Mouse (Mus musculus): ENCODE results near the gene Hectd4. TPM values are rescaled to one million over a fixed set of nuclear protein-coding genes. Genes with fewer than 3 reads are reported as not detected.
"Not testable (repeated sequence)": the region's sequence is repeated elsewhere in the genome, so short reads cannot be mapped to it uniquely, and the experiment has no call there.

Gene Hectd4
- polyA plus RNA-seq, 1 experiment from 2014 or later: 35.2 TPM

DNA sequence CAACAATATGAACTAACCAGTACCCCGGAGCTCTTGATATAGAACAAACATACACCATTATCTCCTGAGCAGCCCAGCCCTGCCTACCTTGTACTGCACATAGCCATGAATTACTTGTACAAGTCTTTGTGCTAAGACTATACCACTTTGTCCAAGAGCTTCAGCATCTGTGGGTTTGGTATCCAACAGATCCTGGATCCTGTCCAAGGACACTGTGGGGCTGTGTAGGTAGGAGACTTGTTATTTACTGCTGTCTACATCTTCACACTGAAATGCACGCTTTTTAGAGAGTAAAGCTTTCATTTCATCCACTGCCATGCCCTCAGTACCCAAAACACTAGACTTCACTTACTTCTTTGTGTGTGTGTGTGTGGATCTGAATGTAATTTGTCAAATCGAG lies 4.8 kb downstream of the Hectd4 start:
- no peak overlapping the region for H3K4me2 ChIP-seq (ENCODE audit: low read depth, low read length)
- H3K36me3 ChIP-seq (ENCODE audit: control insufficient read depth, insufficient read depth, low read length): no peaks in the 10 kb centered on the region
- H3K27ac ChIP-seq (ENCODE audit: low read depth, low read length): no peak overlapping the region
- no peaks in the 10 kb centered on the region for H3K9me3 ChIP-seq (ENCODE audit: control insufficient read depth, low read length)
- H3K27me3 ChIP-seq (ENCODE audit: control insufficient read depth, insufficient read depth, low read length): no peaks in the 10 kb centered on the region
- 87% methylated on average over 3 of the region's 3 CpGs for WGBS
- no peak overlapping the region for H3K9ac ChIP-seq (replicated peaks; ENCODE audit: low read depth, low read length)
- H3K4me1 ChIP-seq (ENCODE audit: control insufficient read depth, insufficient read depth, low read length): peaks cover 13% of the 10 kb centered on the region
- H3K4me3 ChIP-seq (ENCODE audit: low read depth, low read length): no peak overlapping the region
- no peak for ATAC-seq (ENCODE audit: low read depth)

DNA sequence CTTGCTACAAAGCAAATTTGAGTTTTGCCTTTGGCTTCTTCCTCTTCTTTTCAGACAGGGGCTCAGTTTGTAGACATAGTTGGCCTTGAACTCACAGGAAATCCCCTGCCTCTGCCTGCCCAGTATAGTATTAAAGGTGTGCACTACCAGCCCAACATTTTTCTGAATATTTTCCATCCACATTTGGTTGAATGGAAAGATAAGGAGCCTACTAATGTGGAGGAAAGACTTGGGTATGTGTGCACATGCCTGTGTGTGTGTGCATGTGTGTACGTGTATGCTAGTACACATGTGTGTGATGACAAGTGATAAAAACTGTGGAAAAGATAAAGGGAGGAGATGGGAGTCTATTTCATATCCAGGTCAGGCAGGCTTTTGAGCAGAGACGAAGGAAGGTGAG lies 5.8 kb downstream of the Hectd4 start:
- Histone ChIP-seq H3K27ac (ENCODE audit: low read depth, low read length) (no peak overlapping the region), H3K9me3 (ENCODE audit: control insufficient read depth, low read length) (no peaks in the 10 kb centered on the region), H3K27me3 (ENCODE audit: control insufficient read depth, insufficient read depth, low read length) (no peaks in the 10 kb centered on the region), H3K4me3 (ENCODE audit: low read depth, low read length) (no peak overlapping the region), H3K9ac (replicated peaks; ENCODE audit: low read depth, low read length) (no peak overlapping the region), H3K4me2 (ENCODE audit: low read depth, low read length) (no peak overlapping the region), H3K36me3 (ENCODE audit: control insufficient read depth, insufficient read depth, low read length) (no peaks in the 10 kb centered on the region), H3K4me1 (ENCODE audit: control insufficient read depth, insufficient read depth, low read length) (peaks cover 13% of the 10 kb centered on the region)
- 87% methylated on average over 2 of the region's 2 CpGs for WGBS
- no peak for ATAC-seq (ENCODE audit: low read depth)

DNA sequence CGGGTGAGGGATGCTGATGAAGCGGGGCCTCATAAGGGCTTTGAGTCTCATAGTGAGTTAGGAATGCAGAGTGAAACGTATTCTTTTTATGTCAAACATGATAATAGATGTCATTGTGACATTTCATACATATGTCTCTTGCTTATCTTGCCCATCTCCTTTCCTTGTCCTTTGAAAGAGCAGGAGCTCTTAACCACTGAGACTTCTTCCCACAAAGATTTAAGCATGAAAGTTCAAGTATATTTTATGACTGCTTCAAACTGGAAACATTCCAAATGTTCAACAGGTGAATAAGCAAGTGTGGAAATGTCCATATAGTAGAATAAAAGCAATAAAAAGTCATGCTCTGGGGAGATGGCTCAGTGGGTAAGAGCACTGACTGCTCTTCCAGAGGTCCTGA lies 6.4 kb downstream of the Hectd4 start:
- H3K36me3 ChIP-seq (ENCODE audit: control insufficient read depth, insufficient read depth, low read length): no peaks in the 10 kb centered on the region
- no peaks in the 10 kb centered on the region for H3K27me3 ChIP-seq (ENCODE audit: control insufficient read depth, insufficient read depth, low read length)
- no peak overlapping the region for H3K4me3 ChIP-seq (ENCODE audit: low read depth, low read length)
- H3K9me3 ChIP-seq (ENCODE audit: control insufficient read depth, low read length): no peaks in the 10 kb centered on the region
- H3K4me2 ChIP-seq (ENCODE audit: low read depth, low read length): no peak overlapping the region
- 68% methylated on average over 3 of the region's 3 CpGs for WGBS
- ATAC-seq (ENCODE audit: low read depth): no peak
- H3K27ac ChIP-seq (ENCODE audit: low read depth, low read length): no peak overlapping the region
- H3K4me1 ChIP-seq (ENCODE audit: control insufficient read depth, insufficient read depth, low read length): peaks cover 13% of the 10 kb centered on the region
- no peak overlapping the region for H3K9ac ChIP-seq (replicated peaks; ENCODE audit: low read depth, low read length)

DNA sequence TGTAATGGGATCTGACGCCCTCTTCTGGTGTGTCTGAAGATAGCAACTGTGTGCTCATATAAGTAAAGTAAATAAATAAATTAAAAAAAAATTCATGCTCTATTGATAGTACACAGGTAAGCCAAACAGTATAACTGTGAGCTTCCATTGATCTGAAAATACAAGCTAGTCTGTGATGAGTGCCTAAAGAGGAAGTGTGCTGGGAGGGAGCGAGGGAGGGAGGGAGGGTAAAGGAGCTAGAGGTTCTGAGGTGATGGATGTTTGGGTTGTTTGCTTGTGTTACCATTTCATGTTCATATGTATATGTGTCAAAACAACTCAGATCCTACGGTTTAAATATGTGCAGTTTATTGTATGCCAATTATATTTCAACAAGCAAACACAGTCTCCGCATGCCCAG lies 6.8 kb downstream of the Hectd4 start:
- Histone ChIP-seq H3K27ac (ENCODE audit: low read depth, low read length) (no peak overlapping the region), H3K36me3 (ENCODE audit: control insufficient read depth, insufficient read depth, low read length) (no peaks in the 10 kb centered on the region), H3K4me2 (ENCODE audit: low read depth, low read length) (no peak overlapping the region), H3K27me3 (ENCODE audit: control insufficient read depth, insufficient read depth, low read length) (no peaks in the 10 kb centered on the region), H3K9me3 (ENCODE audit: control insufficient read depth, low read length) (no peaks in the 10 kb centered on the region), H3K4me3 (ENCODE audit: low read depth, low read length) (no peak overlapping the region), H3K9ac (replicated peaks; ENCODE audit: low read depth, low read length) (no peak overlapping the region), H3K4me1 (ENCODE audit: control insufficient read depth, insufficient read depth, low read length) (peaks cover 13% of the 10 kb centered on the region)
- no peak for ATAC-seq (ENCODE audit: low read depth)
- WGBS: 91% methylated on average over 4 of the region's 4 CpGs

DNA sequence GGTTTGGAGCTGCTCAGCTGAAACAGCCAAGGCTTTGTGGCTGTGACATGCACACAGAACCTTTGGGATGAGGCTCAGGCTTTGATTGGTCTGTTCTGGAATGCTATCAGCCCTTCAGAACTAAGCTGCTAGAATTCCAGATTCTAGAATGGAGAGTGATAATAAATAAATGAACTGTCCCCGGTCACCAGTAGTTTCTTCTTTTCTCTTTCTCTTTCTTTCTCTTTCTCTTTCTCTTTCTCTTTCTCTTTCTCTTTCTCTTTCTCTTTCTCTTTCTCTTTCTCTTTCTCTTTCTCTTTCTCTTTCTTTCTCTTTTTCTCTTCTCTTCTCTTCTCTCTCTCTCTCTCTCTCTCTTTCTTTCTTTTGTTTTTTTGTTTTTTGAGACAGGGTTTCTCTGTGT lies 7.3 kb downstream of the Hectd4 start:
- H3K9me3 ChIP-seq (ENCODE audit: control insufficient read depth, low read length); ATAC-seq (ENCODE audit: low read depth); H3K27ac ChIP-seq (ENCODE audit: low read depth, low read length); H3K4me2 ChIP-seq (ENCODE audit: low read depth, low read length); H3K36me3 ChIP-seq (ENCODE audit: control insufficient read depth, insufficient read depth, low read length); H3K4me1 ChIP-seq (ENCODE audit: control insufficient read depth, insufficient read depth, low read length); H3K4me3 ChIP-seq (ENCODE audit: low read depth, low read length); H3K9ac ChIP-seq (replicated peaks; ENCODE audit: low read depth, low read length); H3K27me3 ChIP-seq (ENCODE audit: control insufficient read depth, insufficient read depth, low read length): not testable (repeated sequence)
- 97% methylated on average over 1 of the region's 1 CpGs for WGBS

DNA sequence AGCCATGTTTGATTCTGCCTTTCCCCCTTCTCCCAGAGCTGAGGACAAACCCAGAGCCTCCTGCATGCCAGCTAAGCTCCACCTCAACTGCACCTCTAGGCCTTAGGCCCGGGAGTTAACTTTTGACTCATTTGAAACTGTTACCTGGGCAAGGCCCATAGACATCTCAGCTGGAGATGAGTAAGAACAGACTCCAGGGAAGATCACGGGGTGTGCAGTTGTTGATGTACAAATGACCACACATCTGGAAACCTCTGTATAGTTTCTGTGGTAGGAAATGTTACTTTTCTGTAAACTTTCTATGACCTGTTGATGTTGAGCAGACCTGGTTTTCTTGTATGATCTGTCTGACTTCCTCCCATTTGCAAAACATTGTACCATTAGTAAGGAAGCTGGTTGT lies 9.2 kb downstream of the Hectd4 start:
- Histone ChIP-seq H3K9ac (replicated peaks; ENCODE audit: low read depth, low read length) (no peak overlapping the region), H3K4me2 (ENCODE audit: low read depth, low read length) (no peak overlapping the region), H3K36me3 (ENCODE audit: control insufficient read depth, insufficient read depth, low read length) (no peaks in the 10 kb centered on the region), H3K9me3 (ENCODE audit: control insufficient read depth, low read length) (no peaks in the 10 kb centered on the region), H3K4me3 (ENCODE audit: low read depth, low read length) (no peak overlapping the region), H3K27ac (ENCODE audit: low read depth, low read length) (no peak overlapping the region), H3K27me3 (ENCODE audit: control insufficient read depth, insufficient read depth, low read length) (no peaks in the 10 kb centered on the region), H3K4me1 (ENCODE audit: control insufficient read depth, insufficient read depth, low read length) (no peaks in the 10 kb centered on the region)
- WGBS: 97% methylated on average over 2 of the region's 2 CpGs
- ATAC-seq (ENCODE audit: low read depth): no peak

DNA sequence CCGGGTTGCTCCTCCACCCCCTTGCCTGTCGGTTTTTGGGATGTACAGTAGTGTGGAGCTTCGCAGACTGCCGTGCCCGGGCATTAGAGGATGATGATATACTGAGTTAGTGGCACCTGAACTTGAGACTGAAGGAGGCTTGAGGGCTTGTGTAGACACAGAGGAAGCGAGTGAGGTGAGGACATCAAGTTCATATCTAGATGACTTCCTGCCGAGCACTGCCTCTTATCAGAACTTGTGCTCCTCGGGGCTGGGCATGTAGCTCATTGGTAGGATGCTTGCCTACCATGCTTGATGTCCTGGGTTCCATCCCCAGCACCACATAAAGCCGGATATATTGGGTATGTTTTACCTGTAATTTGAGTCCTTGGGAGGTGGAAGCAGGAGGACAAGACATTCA lies 10.8 kb downstream of the Hectd4 start:
- Histone ChIP-seq H3K9ac (replicated peaks; ENCODE audit: low read depth, low read length) (no peak overlapping the region), H3K36me3 (ENCODE audit: control insufficient read depth, insufficient read depth, low read length) (no peaks in the 10 kb centered on the region), H3K4me3 (ENCODE audit: low read depth, low read length) (no peak overlapping the region), H3K4me2 (ENCODE audit: low read depth, low read length) (no peak overlapping the region), H3K27ac (ENCODE audit: low read depth, low read length) (no peak overlapping the region), H3K9me3 (ENCODE audit: control insufficient read depth, low read length) (no peaks in the 10 kb centered on the region), H3K27me3 (ENCODE audit: control insufficient read depth, insufficient read depth, low read length) (no peaks in the 10 kb centered on the region), H3K4me1 (ENCODE audit: control insufficient read depth, insufficient read depth, low read length) (no peaks in the 10 kb centered on the region)
- WGBS: 96% methylated on average over 9 of the region's 9 CpGs
- no peak for ATAC-seq (ENCODE audit: low read depth)

DNA sequence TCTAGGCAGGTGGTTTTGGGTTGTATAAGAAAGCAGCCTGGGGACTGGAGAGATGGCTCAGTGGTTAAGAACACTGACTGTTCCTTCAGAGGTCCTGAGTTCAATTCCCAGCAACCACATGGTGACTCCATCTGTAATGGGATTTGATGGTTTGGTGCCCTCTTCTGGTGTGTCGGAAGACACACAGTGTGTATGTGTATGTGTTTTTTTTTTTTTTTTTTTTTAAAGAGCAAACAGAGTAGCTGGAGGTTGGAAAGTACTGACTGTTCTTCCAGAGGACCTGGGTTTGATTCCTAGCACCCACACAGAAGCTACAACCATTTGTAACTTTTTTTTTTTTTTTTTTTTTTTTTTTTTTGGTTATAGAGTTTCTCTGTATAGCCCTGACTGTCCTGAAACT lies 12.8 kb downstream of the Hectd4 start:
- Histone ChIP-seq H3K4me2 (ENCODE audit: low read depth, low read length) (no peak overlapping the region), H3K4me1 (ENCODE audit: control insufficient read depth, insufficient read depth, low read length) (no peaks in the 10 kb centered on the region), H3K9me3 (ENCODE audit: control insufficient read depth, low read length) (no peaks in the 10 kb centered on the region), H3K4me3 (ENCODE audit: low read depth, low read length) (no peak overlapping the region), H3K27me3 (ENCODE audit: control insufficient read depth, insufficient read depth, low read length) (no peaks in the 10 kb centered on the region), H3K27ac (ENCODE audit: low read depth, low read length) (no peak overlapping the region), H3K36me3 (ENCODE audit: control insufficient read depth, insufficient read depth, low read length) (no peaks in the 10 kb centered on the region), H3K9ac (replicated peaks; ENCODE audit: low read depth, low read length) (no peak overlapping the region)
- no peak for ATAC-seq (ENCODE audit: low read depth)
- WGBS: 100% methylated on average over 1 of the region's 1 CpGs

DNA sequence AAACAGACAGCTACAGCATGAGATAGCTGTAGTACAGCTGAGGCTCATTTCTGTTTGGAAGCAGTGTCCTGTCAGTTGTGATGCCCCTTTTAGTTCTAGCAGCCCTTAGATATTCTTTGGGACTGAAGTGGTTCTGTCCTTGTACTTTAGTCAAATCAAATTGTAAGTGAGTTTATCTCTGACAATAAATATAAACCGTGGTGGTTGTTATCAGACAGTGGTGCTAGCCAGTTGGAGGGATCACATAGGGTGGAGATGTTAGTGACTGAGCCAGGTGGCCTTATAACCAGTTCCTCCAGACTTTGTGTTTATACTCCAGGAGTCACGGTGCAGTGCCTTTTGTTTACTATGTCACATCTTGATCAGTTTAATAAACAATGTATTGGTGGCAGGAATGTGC lies 13.7 kb downstream of the Hectd4 start:
- WGBS: 87% methylated on average over 2 of the region's 2 CpGs

DNA sequence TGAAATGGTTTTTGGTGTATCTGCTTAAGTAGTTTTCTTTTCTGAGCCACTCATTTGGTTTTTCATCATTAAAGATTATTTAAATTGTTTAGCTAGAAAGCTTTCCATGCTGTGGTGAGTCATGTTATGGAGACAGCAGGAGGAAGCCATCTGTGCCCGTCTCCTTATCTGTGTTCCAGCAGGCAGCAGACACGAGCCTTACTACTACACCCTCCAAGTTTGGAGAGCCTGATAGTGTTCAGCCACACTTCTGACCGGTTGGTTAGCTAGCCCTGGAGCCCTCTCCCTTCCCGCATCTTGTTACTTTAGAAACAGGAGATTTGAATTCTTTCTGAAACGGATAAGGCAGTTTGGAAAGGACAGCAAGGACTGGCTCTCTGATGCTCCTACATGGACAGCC lies 16.2 kb downstream of the Hectd4 start:
- Histone ChIP-seq H3K27me3 (ENCODE audit: control insufficient read depth, insufficient read depth, low read length) (no peaks in the 10 kb centered on the region), H3K36me3 (ENCODE audit: control insufficient read depth, insufficient read depth, low read length) (no peaks in the 10 kb centered on the region), H3K4me2 (ENCODE audit: low read depth, low read length) (no peak overlapping the region), H3K9me3 (ENCODE audit: control insufficient read depth, low read length) (no peaks in the 10 kb centered on the region), H3K4me1 (ENCODE audit: control insufficient read depth, insufficient read depth, low read length) (no peaks in the 10 kb centered on the region), H3K9ac (replicated peaks; ENCODE audit: low read depth, low read length) (no peak overlapping the region), H3K27ac (ENCODE audit: low read depth, low read length) (no peak overlapping the region), H3K4me3 (ENCODE audit: low read depth, low read length) (no peak overlapping the region)
- ATAC-seq (ENCODE audit: low read depth): no peak
- WGBS: 81% methylated on average over 5 of the region's 5 CpGs

More for the DNA sequence above, 13.7 kb downstream of the Hectd4 start:
- Histone ChIP-seq H3K9me3 (ENCODE audit: control insufficient read depth, low read length) (no peaks in the 10 kb centered on the region), H3K36me3 (ENCODE audit: control insufficient read depth, insufficient read depth, low read length) (no peaks in the 10 kb centered on the region), H3K27me3 (ENCODE audit: control insufficient read depth, insufficient read depth, low read length) (no peaks in the 10 kb centered on the region), H3K27ac (ENCODE audit: low read depth, low read length) (no peak overlapping the region), H3K4me1 (ENCODE audit: control insufficient read depth, insufficient read depth, low read length) (no peaks in the 10 kb centered on the region), H3K4me3 (ENCODE audit: low read depth, low read length) (no peak overlapping the region), H3K4me2 (ENCODE audit: low read depth, low read length) (no peak overlapping the region), H3K9ac (replicated peaks; ENCODE audit: low read depth, low read length) (no peak overlapping the region)
- no peak for ATAC-seq (ENCODE audit: low read depth)
